Mouse (Mus musculus) lung, embryonic 15.5 days (tissue): ENCODE data around the gene Tmx2. TPM values are rescaled to one million over a fixed set of nuclear protein-coding genes. Genes with fewer than 3 reads are reported as not detected.
A peak's percentile ranks its signal among the peaks of the same experiment; 100 is the strongest.

Experiments
- ATAC-seq: fragments of 200-750 bp; cut with Nextera tagmentation; 2 replicates; pipeline ENCODE4 v1.8.0; 2017; ENCODE audit warnings: moderate number of reproducible peaks, borderline replicate concordance; ENCODE audit not compliant: low FRiP score, low TSS enrichment; ENCODE audit errors: extremely low read depth
- H3K27ac ChIP-seq: fragments of 300-500 bp; sonication (generic); 2 replicates; pipeline ENCODE4 v1.5.1; 2015; ENCODE audit warnings: moderate library complexity, mild to moderate bottlenecking, inconsistent platforms
- H3K27me3 ChIP-seq: fragments of 300-500 bp; sonication (generic); 2 replicates; pipeline ENCODE4 v1.6.1; 2015; ENCODE audit warnings: inconsistent platforms
- H3K36me3 ChIP-seq: fragments of 300-500 bp; sonication (generic); 2 replicates; pipeline ENCODE4 v1.6.1; 2015; ENCODE audit warnings: inconsistent platforms
- H3K4me1 ChIP-seq: fragments of 300-500 bp; sonication (generic); 2 replicates; pipeline ENCODE4 v1.6.1; 2015; ENCODE audit warnings: inconsistent platforms
- H3K4me2 ChIP-seq: fragments of 300-500 bp; sonication (generic); 2 replicates; pipeline ENCODE4 v1.6.1; 2015; ENCODE audit warnings: inconsistent platforms, mild to moderate bottlenecking, moderate library complexity
- H3K4me3 ChIP-seq: fragments of 300-500 bp; sonication (generic); 2 replicates; pipeline ENCODE4 v1.5.1; 2015; ENCODE audit warnings: mild to moderate bottlenecking, inconsistent platforms
- H3K9ac ChIP-seq: fragments of 300-500 bp; sonication (generic); 2 replicates; pipeline ENCODE4 v1.6.1; 2015; ENCODE audit warnings: inconsistent platforms
- H3K9me3 ChIP-seq: fragments of 300-500 bp; sonication (generic); 2 replicates; pipeline ENCODE4 v1.6.1; 2016; ENCODE audit warnings: inconsistent platforms
- WGBS: fragments of 180-500 bp; shearing (Covaris S2); methylation state at CpG from one replicate; pipeline ENCODE4 v1.1.7; 2015; 5-methylcytosine and 5-hydroxymethylcytosine counted together
- polyA plus RNA-seq: library from polyadenylated mRNA; unstranded; fragments of >200 nt; fragmentation: Nextera tagmentation; extraction: Ambion mirVana; gene quantifications from 2 replicates; pipeline ENCODE4 v1.2.1, GENCODE M21; 2015

Tmx2 gene
- polyA plus RNA-seq, 1 experiment from 2014 or later = 118 TPM

GRCm38 (mm10) chr2:84650464-84651195 is 28.3 kb downstream of the Tmx2 start, which contains the start of gene Ctnnd1:
Ctnnd1 (minus strand) TSS chr2:84650765.
- Histone ChIP-seq H3K9me3 (no peaks in the 10 kb centered on the region), H3K9ac (peak within 1 kb of the TSS; percentile 87), H3K36me3 (no peaks in the 10 kb centered on the region), H3K4me3 (peak within 1 kb of the TSS; percentile 72), H3K4me2 (peak within 1 kb of the TSS; percentile 64), H3K4me1 (peaks cover 24% of the 10 kb centered on the region), H3K27ac (peak within 1 kb of the TSS; percentile 99), H3K27me3 (no peaks in the 10 kb centered on the region)
- peak; percentile 98 for ATAC-seq
- WGBS = under 1% methylated on average over 15 of the region's 15 CpGs

DNA sequence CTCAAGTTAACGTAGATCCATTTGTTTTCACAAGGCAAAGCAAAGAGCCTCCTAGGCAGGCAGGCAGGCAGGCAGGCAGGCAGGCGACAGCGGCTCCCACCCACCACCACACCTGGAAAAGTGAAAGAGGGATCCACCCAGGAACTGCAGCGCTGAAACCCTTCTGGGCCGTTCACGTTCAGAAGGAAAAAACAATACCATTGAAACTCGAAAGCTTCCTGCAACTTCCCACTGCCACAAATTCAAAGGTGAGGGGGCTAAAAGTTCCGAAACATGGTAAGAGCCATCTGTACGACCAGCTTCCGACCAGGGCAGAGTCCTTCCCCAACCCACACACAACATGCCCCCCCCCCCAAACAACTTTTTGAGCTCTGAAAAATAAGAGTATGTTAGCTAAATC is 29.3 kb downstream of the Tmx2 start:
- Histone ChIP-seq H3K4me1 (peaks cover 24% of the 10 kb centered on the region), H3K36me3 (no peaks in the 10 kb centered on the region), H3K9ac (peak overlapping the region; percentile 87), H3K27me3 (no peaks in the 10 kb centered on the region), H3K4me2 (peak overlapping the region; percentile 64), H3K4me3 (peak overlapping the region; percentile 72), H3K9me3 (no peaks in the 10 kb centered on the region), H3K27ac (peak overlapping the region; percentile 99)
- WGBS = under 1% methylated on average over 10 of the region's 10 CpGs
- ATAC-seq = no peak

DNA sequence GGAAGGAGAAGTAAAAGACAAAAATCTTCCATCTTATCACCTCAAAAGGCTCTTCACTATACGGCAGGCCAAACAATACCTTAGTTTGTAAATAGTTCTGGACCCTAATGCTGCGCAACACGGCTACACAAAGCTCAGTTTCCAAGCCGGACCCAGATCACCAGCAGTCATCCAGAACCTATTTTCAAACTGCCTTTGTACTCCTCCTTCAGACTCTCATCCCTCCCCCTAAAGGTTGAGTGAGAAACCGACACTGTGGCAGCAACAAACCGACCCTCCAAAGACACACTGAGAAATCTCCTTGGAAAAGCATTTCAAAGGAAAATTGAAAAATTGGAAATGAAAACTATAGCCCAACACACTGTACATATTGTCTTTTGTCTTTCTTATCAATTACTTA is 30.6 kb downstream of the Tmx2 start:
- Histone ChIP-seq H3K36me3 (no peaks in the 10 kb centered on the region), H3K27me3 (no peaks in the 10 kb centered on the region), H3K27ac (0 out of 2 replicates have a peak overlapping the region, but pooled peaks have one; percentile 19), H3K4me1 (peaks cover 30% of the 10 kb centered on the region), H3K9me3 (no peaks in the 10 kb centered on the region), H3K9ac (peak overlapping the region; percentile 48), H3K4me2 (peak overlapping the region; percentile 64), H3K4me3 (peak overlapping the region; percentile 72)
- WGBS = 16% methylated on average over 6 of the region's 6 CpGs
- ATAC-seq = no peak

- H3K4me1 ChIP-seq = peaks cover 33% of the 10 kb centered on the region
These were observed 31.8 kb downstream of the Tmx2 start for GRCm38 (mm10) chr2:84647051-84647568.

GRCm38 (mm10) chr2:84646138-84646537 is 32.8 kb downstream of the Tmx2 start:
- Histone ChIP-seq H3K27ac (no peak overlapping the region), H3K9ac (no peak overlapping the region), H3K4me2 (no peak overlapping the region), H3K9me3 (no peaks in the 10 kb centered on the region), H3K36me3 (no peaks in the 10 kb centered on the region), H3K4me1 (peaks cover 32% of the 10 kb centered on the region), H3K4me3 (no peak overlapping the region), H3K27me3 (no peaks in the 10 kb centered on the region)
- whole genome bisulfite sequencing = 65% methylated on average over 1 of the region's 1 CpGs
- no peak for ATAC-seq

More at GRCm38 (mm10) chr2:84647051-84647568, 31.8 kb downstream of the Tmx2 start:
- 0 out of 2 replicates have a peak overlapping the region, but pooled peaks have one; percentile 1 for H3K4me3 ChIP-seq
- H3K36me3 ChIP-seq = no peaks in the 10 kb centered on the region
- no peak overlapping the region for H3K9ac ChIP-seq
- WGBS = 85% methylated on average over 6 of the region's 6 CpGs
- no peaks in the 10 kb centered on the region for H3K9me3 ChIP-seq
- peak overlapping the region; percentile 64 for H3K4me2 ChIP-seq
- ATAC-seq = no peak
- no peaks in the 10 kb centered on the region for H3K27me3 ChIP-seq
- H3K27ac ChIP-seq = no peak overlapping the region

DNA sequence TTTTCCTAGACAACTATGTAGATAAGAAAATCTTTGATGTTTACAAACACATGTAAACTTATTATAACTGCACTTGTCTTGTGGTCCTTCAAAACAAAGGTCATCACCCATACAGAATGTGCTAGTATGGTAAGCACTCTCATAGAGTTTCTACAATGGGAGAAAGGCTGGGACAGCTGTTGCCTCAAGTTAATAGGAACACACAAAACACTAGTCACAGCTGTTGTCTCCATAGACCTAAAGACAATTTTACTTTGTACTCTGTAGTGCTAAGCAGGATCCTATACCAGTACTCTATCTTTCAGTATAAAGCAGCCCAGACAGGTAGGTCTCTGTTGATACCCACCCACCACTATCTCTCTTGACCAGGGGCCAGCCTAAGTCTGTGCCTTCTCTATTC is 38.1 kb downstream of the Tmx2 start:
- H3K27ac ChIP-seq = no peak overlapping the region
- no peaks in the 10 kb centered on the region for H3K9me3 ChIP-seq
- no peaks in the 10 kb centered on the region for H3K27me3 ChIP-seq
- H3K4me1 ChIP-seq = peaks cover 61% of the 10 kb centered on the region
- H3K4me2 ChIP-seq = no peak overlapping the region
- H3K36me3 ChIP-seq = no peaks in the 10 kb centered on the region
- no peak for ATAC-seq
- no peak overlapping the region for H3K9ac ChIP-seq
- no peak overlapping the region for H3K4me3 ChIP-seq

DNA sequence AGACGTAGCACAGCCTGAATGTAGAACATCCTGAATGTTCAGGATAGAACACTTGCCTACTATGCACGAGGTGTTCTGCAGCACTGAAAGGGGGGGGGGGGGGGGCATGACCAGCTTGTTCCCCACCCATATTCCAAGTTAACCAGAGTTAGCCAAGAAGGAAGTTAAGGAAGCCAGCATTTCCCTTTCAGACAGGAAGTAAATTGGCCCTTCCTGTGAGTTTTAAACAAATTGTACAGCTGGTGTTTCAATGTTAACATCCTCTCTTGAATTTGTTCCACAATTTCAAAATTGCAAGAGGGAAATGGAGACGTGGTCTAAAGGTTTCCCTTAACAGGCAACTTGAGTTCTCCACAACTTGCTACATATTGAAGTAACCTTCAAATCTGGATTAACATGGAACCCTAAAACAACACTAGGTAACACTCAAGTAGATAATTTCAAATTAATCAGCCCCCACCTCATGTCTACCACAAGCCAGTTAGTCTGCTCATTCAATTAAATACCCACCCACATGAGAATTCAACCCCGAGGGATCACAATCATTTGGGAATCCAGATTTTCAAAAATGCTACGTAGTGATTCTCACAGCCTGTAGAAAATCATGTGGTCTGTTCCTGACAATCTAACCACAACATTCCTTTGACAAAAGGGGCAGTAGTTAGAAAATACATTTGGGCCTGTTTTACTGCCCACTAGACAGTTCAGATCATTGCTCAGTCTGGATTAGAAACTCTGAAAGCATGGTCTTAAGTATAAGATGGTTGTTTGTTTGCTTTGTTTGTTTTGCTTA is 40.3 kb downstream of the Tmx2 start:
- no peak overlapping the region for H3K4me3 ChIP-seq
- H3K9me3 ChIP-seq = no peaks in the 10 kb centered on the region
- H3K36me3 ChIP-seq = no peaks in the 10 kb centered on the region
- H3K9ac ChIP-seq = no peak overlapping the region; the same call in 1 of the 2 replicates
- peak overlapping the region; percentile 97 for H3K27ac ChIP-seq
- 32% methylated on average over 5 of the region's 5 CpGs for whole genome bisulfite sequencing
- H3K4me1 ChIP-seq = peaks cover 77% of the 10 kb centered on the region
- ATAC-seq = no peak
- no peaks in the 10 kb centered on the region for H3K27me3 ChIP-seq
- H3K4me2 ChIP-seq = peak overlapping the region; percentile 48

GRCm38 (mm10) chr2:84637452-84638165 is 41.3 kb downstream of the Tmx2 start:
- peak; percentile 9; the same call in 1 of the 2 replicates for ATAC-seq
- 7% methylated on average over 7 of the region's 7 CpGs for WGBS
- H3K27me3 ChIP-seq = no peaks in the 10 kb centered on the region
- 0 out of 2 replicates have a peak overlapping the region, but pooled peaks have one; percentile 9 for H3K4me3 ChIP-seq
- H3K4me1 ChIP-seq = peaks cover 84% of the 10 kb centered on the region
- peak overlapping the region; percentile 48 for H3K4me2 ChIP-seq
- H3K36me3 ChIP-seq = no peaks in the 10 kb centered on the region
- H3K9ac ChIP-seq = peak overlapping the region; percentile 21; the same call in 1 of the 2 replicates
- H3K9me3 ChIP-seq = no peaks in the 10 kb centered on the region
- peak overlapping the region; percentile 97 for H3K27ac ChIP-seq

GRCm38 (mm10) chr2:84636231-84636741 is 42.7 kb downstream of the Tmx2 start:
- WGBS = 9% methylated on average over 8 of the region's 8 CpGs
- Histone ChIP-seq H3K9ac (peak overlapping the region; percentile 14; the same call in 1 of the 2 replicates), H3K4me2 (peak overlapping the region; percentile 48), H3K27me3 (no peaks in the 10 kb centered on the region), H3K9me3 (no peaks in the 10 kb centered on the region), H3K4me3 (peak overlapping the region; percentile 7; the same call in 1 of the 2 replicates), H3K27ac (peak overlapping the region; percentile 97), H3K4me1 (peaks cover 90% of the 10 kb centered on the region), H3K36me3 (no peaks in the 10 kb centered on the region)
- no peak for ATAC-seq

DNA sequence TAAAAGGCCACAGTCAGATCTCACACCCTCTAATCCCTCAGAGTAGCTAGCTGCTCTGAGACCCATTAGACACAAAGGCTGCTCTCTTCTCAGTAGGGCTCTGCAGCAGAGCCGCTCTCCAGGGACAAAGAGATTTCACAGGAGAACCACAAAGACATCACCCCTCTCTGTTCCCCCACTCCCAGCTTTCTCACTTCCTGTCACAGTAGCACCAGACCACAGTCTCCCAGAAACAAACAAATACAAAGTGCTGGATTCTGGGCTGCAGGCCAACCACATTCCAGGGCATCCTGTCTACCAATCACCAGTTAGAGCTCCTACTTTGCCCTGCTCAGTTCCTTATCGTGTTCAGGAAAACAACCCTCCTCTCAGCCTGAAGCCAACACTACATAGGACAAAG is 43.3 kb downstream of the Tmx2 start:
- Histone ChIP-seq H3K4me2 (peak overlapping the region; percentile 48), H3K27ac (peak overlapping the region; percentile 97), H3K4me1 (peaks cover 86% of the 10 kb centered on the region), H3K9me3 (no peaks in the 10 kb centered on the region), H3K4me3 (peak overlapping the region; percentile 7; the same call in 1 of the 2 replicates), H3K27me3 (no peaks in the 10 kb centered on the region), H3K36me3 (no peaks in the 10 kb centered on the region), H3K9ac (peak overlapping the region; percentile 41; the same call in 1 of the 2 replicates)
- peak; percentile 93 for ATAC-seq
- WGBS = 0% methylated on average over 2 of the region's 2 CpGs

GRCm38 (mm10) chr2:84634934-84635482 is 43.9 kb downstream of the Tmx2 start:
- Histone ChIP-seq H3K27ac (peak overlapping the region; percentile 97), H3K36me3 (no peaks in the 10 kb centered on the region), H3K27me3 (no peaks in the 10 kb centered on the region), H3K9me3 (no peaks in the 10 kb centered on the region), H3K4me3 (peak overlapping the region; percentile 7; the same call in 1 of the 2 replicates), H3K4me2 (peak overlapping the region; percentile 48), H3K4me1 (peaks cover 83% of the 10 kb centered on the region), H3K9ac (peak overlapping the region; percentile 41)
- ATAC-seq = no peak
- 20% methylated on average over 4 of the region's 4 CpGs for WGBS
